Mouse (Mus musculus) kidney, embryonic 14.5 days (tissue): Measurements from ENCODE around the gene Elmod3. TPM values are rescaled to one million over a fixed set of nuclear protein-coding genes. Genes with fewer than 3 reads are reported as not detected.

Source experiments
- ATAC-seq: fragments of 200-750 bp; cut with Nextera tagmentation; 2 replicates; pipeline ENCODE4 v1.8.0; 2017; ENCODE audit warnings: moderate number of reproducible peaks, mild to moderate bottlenecking, moderate TSS enrichment, moderate library complexity; ENCODE audit not compliant: low FRiP score, low TSS enrichment
- H3K27ac ChIP-seq: fragments of 300-500 bp; sonication (generic); 2 replicates; pipeline ENCODE4 v1.5.1; 2014; ENCODE audit warnings: low read depth, mild to moderate bottlenecking, low read length, moderate library complexity, mixed read lengths
- H3K27me3 ChIP-seq: fragments of 300-500 bp; sonication (generic); 2 replicates; pipeline ENCODE4 v1.6.1; 2014; ENCODE audit warnings: mild to moderate bottlenecking, low read length; ENCODE audit not compliant: control insufficient read depth, insufficient read depth
- H3K36me3 ChIP-seq: fragments of 300-500 bp; sonication (generic); 2 replicates; pipeline ENCODE4 v1.6.1; 2014; ENCODE audit warnings: low read length, mixed read lengths; ENCODE audit not compliant: control insufficient read depth, insufficient read depth
- H3K4me1 ChIP-seq: fragments of 300-500 bp; sonication (generic); 2 replicates; pipeline ENCODE4 v1.6.1; 2014; ENCODE audit warnings: low read length, mixed read lengths; ENCODE audit not compliant: control insufficient read depth, insufficient read depth
- H3K4me2 ChIP-seq: fragments of 300-500 bp; sonication (generic); replicated peaks from 2 replicates; pipeline ENCODE4 v1.6.1; 2014; ENCODE audit warnings: low read depth, mild to moderate bottlenecking, low read length
- H3K4me3 ChIP-seq: fragments of 300-500 bp; sonication (generic); 2 replicates; pipeline ENCODE4 v1.5.1; 2014; ENCODE audit warnings: mild to moderate bottlenecking, low read length
- H3K9ac ChIP-seq: fragments of 300-500 bp; sonication (generic); 2 replicates; pipeline ENCODE4 v1.6.1; 2014; ENCODE audit warnings: low read depth, mild to moderate bottlenecking, low read length, moderate library complexity
- H3K9me3 ChIP-seq: fragments of 300-500 bp; sonication (generic); 2 replicates; pipeline ENCODE4 v1.6.1; 2016; ENCODE audit warnings: low read length; ENCODE audit not compliant: control insufficient read depth
- WGBS: fragments of 180-500 bp; shearing (Covaris S2); extraction: QIAGEN DNeasy Blood & Tissue Kit; methylation state at CpG from one replicate; pipeline ENCODE4 v1.1.7; 2014; 5-methylcytosine and 5-hydroxymethylcytosine counted together
- polyA plus RNA-seq: library from polyadenylated mRNA; unstranded; fragments of >200 nt; fragmentation: Nextera tagmentation; extraction: Ambion mirVana; gene quantifications from 2 replicates; pipeline ENCODE4 v1.2.1, GENCODE M21; 2014

Elmod3 gene
- polyA plus RNA-seq, 1 experiment from 2014 or later: 15.0 TPM

GRCm38 (mm10) chr6:72586701-72587100 lies 11.5 kb downstream of the Elmod3 start:
- Histone ChIP-seq H3K27ac (no peak overlapping the region), H3K36me3 (peaks cover 9% of the 10 kb centered on the region; the same call in 1 of the 2 replicates), H3K27me3 (no peaks in the 10 kb centered on the region), H3K4me3 (no peak overlapping the region), H3K9ac (no peak overlapping the region), H3K4me2 (no peak overlapping the region), H3K9me3 (no peaks in the 10 kb centered on the region), H3K4me1 (no peaks in the 10 kb centered on the region)
- 87% methylated on average over 3 of the region's 3 CpGs for WGBS
- ATAC-seq: no peak

- WGBS: 57% methylated on average over 11 of the region's 11 CpGs
- ATAC-seq: no peak
- no peak overlapping the region for H3K4me3 ChIP-seq
Measured at GRCm38 (mm10) chr6:72584154-72584553, 14.1 kb downstream of the Elmod3 start.

GRCm38 (mm10) chr6:72583211-72583839 lies 14.9 kb downstream of the Elmod3 start:
- H3K27ac ChIP-seq: no peak overlapping the region
- no peak for ATAC-seq
- H3K9ac ChIP-seq: no peak overlapping the region
- WGBS: 86% methylated on average over 4 of the region's 4 CpGs
- no peaks in the 10 kb centered on the region for H3K9me3 ChIP-seq
- H3K36me3 ChIP-seq: peaks cover 14% of the 10 kb centered on the region; the same call in 1 of the 2 replicates
- no peak overlapping the region for H3K4me3 ChIP-seq
- no peaks in the 10 kb centered on the region for H3K4me1 ChIP-seq
- no peak overlapping the region for H3K4me2 ChIP-seq
- H3K27me3 ChIP-seq: no peaks in the 10 kb centered on the region

More at GRCm38 (mm10) chr6:72584154-72584553, 14.1 kb downstream of the Elmod3 start:
- no peaks in the 10 kb centered on the region for H3K27me3 ChIP-seq
- H3K4me2 ChIP-seq: no peak overlapping the region
- no peaks in the 10 kb centered on the region for H3K9me3 ChIP-seq
- peaks cover 13% of the 10 kb centered on the region; the same call in 1 of the 2 replicates for H3K36me3 ChIP-seq
- H3K4me1 ChIP-seq: no peaks in the 10 kb centered on the region
- no peak overlapping the region for H3K9ac ChIP-seq
- H3K27ac ChIP-seq: no peak overlapping the region

- 83% methylated on average over 11 of the region's 11 CpGs for WGBS
- Histone ChIP-seq H3K4me3 (no peak overlapping the region), H3K27ac (no peak overlapping the region), H3K4me1 (no peaks in the 10 kb centered on the region), H3K4me2 (no peak overlapping the region), H3K36me3 (peaks cover 11% of the 10 kb centered on the region; the same call in 1 of the 2 replicates), H3K9me3 (no peaks in the 10 kb centered on the region), H3K9ac (no peak overlapping the region), H3K27me3 (no peaks in the 10 kb centered on the region)
- ATAC-seq: no peak
Measured at GRCm38 (mm10) chr6:72581625-72582382, 16.4 kb downstream of the Elmod3 start.

GRCm38 (mm10) chr6:72576041-72576440 lies 22.2 kb downstream of the Elmod3 start:
- H3K4me3 ChIP-seq: no peak overlapping the region
- peaks cover 5% of the 10 kb centered on the region; the same call in 1 of the 2 replicates for H3K36me3 ChIP-seq
- H3K4me1 ChIP-seq: no peaks in the 10 kb centered on the region
- no peak overlapping the region for H3K4me2 ChIP-seq
- WGBS: 92% methylated on average over 3 of the region's 3 CpGs
- H3K9me3 ChIP-seq: no peaks in the 10 kb centered on the region
- H3K27me3 ChIP-seq: no peaks in the 10 kb centered on the region
- no peak overlapping the region for H3K27ac ChIP-seq
- H3K9ac ChIP-seq: no peak overlapping the region
- ATAC-seq: no peak

- Histone ChIP-seq H3K36me3 (no peaks in the 10 kb centered on the region; the same call in 1 of the 2 replicates), H3K4me1 (no peaks in the 10 kb centered on the region), H3K27me3 (no peaks in the 10 kb centered on the region), H3K4me2 (no peak overlapping the region), H3K9ac (no peak overlapping the region), H3K4me3 (no peak overlapping the region), H3K9me3 (no peaks in the 10 kb centered on the region), H3K27ac (no peak overlapping the region)
- 39% methylated on average over 3 of the region's 3 CpGs for WGBS
- no peak for ATAC-seq
Measured at GRCm38 (mm10) chr6:72571826-72572225, 26.4 kb downstream of the Elmod3 start.

- WGBS: 84% methylated on average over 10 of the region's 10 CpGs
- H3K27ac ChIP-seq: no peak overlapping the region
- no peak overlapping the region for H3K4me2 ChIP-seq
- no peaks in the 10 kb centered on the region; the same call in 1 of the 2 replicates for H3K36me3 ChIP-seq
- ATAC-seq: no peak
- H3K9me3 ChIP-seq: no peaks in the 10 kb centered on the region
- no peak overlapping the region for H3K4me3 ChIP-seq
- no peaks in the 10 kb centered on the region for H3K27me3 ChIP-seq
- peaks cover 1% of the 10 kb centered on the region; the same call in 1 of the 2 replicates for H3K4me1 ChIP-seq
- no peak overlapping the region for H3K9ac ChIP-seq
Measured at GRCm38 (mm10) chr6:72570644-72571397, 27.4 kb downstream of the Elmod3 start.

GRCm38 (mm10) chr6:72568736-72569135 lies 29.5 kb downstream of the Elmod3 start:
- Histone ChIP-seq H3K4me2 (no peak overlapping the region), H3K27me3 (no peaks in the 10 kb centered on the region), H3K27ac (no peak overlapping the region), H3K36me3 (no peaks in the 10 kb centered on the region; the same call in 1 of the 2 replicates), H3K4me1 (peaks cover 3% of the 10 kb centered on the region; the same call in 1 of the 2 replicates), H3K9ac (no peak overlapping the region), H3K9me3 (no peaks in the 10 kb centered on the region), H3K4me3 (no peak overlapping the region)
- ATAC-seq: no peak
- 83% methylated on average over 9 of the region's 10 CpGs for WGBS
